Mouse (Mus musculus): ENCODE measurements at regions not wholly inside any gene's neighbourhood (a gene's known extent, or its start where the extent isn't known, plus 50 kb on each side); places are given as distances from the start of the nearest gene placed in this dataset.

DNA sequence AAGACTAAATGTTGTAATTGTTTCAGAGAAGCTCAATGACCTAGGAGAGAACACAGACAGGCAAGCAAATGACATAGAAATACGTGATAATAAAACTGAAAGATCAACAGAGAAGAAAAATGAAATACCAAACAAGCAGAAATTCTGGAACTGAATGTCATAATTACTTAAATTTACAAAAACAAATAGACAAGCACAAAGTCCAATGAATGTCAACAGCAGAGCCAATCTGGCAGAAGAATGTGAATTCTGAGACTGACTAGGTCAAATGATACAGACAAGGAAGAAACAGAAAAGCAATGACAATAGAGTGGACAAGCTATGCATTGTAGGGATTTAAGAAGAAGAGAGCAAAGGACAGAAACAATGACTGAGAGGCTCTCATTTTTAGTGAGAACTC lies 143.1 kb upstream of the N4bp1 start:
- in situ Hi-C loops (cut with MboI, MseI): no loop called here

DNA sequence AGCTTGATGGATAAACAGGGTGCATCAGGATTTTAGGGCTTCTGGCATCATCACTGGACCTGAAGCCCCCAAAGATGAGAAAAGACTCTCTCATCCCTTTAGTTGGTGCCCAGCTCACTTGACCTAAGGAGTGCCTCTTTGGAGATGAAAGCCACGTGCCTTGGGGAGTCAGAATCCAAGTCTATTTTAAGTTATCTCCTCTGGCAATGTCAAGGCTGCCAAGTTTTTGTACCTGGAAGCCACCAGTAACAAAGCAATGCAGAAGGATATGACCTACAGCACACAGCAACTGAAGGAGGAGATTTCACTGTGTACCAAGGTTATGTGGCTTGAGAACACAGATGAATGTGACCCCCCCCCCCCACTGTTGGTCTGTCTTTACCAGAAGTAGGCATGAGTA lies 140.9 kb upstream of the N4bp1 start:
- in situ Hi-C loops (cut with MboI, MseI): no loop called here

DNA sequence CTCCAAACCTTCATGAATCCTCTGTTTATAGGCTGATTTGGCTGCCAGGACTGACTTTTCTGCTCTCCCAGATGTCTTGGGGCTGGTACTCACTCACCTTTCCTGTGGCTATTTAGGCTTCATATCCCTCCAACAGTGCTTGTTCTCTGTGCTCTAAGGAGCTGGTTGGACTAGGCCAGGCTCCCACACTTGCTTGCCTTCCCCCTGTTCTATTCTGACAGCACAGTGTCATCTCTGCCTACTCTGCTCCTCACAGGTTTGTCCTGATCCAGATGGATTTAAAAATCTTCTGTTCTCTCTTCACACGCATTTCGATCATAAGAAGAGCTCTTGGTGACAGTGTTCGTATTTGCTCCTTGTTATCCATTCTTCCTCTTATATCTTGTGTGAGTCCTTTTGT lies 134.7 kb upstream of the N4bp1 start:
- in situ Hi-C loops (cut with MboI, MseI): no loop called here

DNA sequence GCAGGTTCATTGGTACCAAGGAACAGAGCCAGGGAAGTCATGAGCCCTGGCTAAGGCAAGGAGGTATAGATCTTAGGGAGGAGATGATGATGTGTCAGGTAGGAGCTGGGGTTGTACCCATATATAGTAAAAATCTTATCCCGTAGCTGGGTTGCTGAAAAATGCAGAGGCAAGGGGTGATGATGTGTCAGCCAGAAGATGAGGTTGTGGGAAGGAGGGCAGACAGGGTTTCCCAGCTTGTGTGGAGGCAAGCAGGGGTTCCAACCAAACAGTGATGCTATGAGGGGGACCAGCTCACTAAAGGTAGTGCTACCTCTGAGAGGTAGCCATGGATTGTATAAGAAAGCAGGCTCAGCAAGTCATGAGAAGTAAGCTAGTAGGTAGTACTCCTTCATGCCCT lies 90.5 kb upstream of the N4bp1 start:
- in situ Hi-C loops (cut with MboI, MseI): no loop called here

DNA sequence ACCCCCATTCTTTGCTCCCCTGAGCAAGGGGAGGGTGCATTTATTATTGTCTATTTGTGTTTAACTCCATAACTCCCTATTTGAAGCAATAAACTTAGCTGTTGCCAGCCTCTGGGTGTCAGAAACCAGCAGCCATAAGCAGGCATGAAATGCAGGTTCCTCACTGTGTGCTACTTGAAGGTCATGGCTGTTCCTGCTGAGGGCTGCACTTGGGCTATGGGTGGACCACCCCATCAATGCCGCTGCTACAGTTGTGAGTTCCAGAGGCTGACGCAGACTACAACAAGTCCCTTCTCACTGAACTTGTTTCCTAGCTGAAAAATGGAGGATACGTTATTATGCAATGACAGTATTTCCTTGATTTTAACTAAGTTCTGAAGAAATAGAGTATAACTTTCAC lies 86.7 kb upstream of the N4bp1 start:
- in situ Hi-C loops (cut with MboI, MseI): no loop called here

DNA sequence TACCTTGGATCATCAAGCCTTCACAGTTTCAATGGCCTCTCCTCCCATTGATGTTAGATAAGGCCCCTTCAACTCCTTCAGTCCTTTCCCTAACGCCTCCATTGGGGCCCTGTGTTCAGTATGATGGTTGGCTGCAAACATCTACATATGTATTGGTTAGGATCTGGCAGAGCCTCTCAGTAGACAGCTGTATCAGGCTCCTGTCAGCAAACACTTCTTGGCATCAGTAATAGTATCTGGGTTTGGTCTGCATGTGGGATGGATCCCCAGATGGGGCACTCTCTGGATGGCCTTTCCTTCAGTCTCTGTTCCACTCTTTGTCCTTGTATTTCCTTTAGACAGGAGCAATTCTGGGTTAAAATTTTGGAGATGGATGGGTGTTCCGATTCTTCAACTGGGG lies 84.0 kb upstream of the N4bp1 start:
- in situ Hi-C loops (cut with MboI, MseI): no loop called here

DNA sequence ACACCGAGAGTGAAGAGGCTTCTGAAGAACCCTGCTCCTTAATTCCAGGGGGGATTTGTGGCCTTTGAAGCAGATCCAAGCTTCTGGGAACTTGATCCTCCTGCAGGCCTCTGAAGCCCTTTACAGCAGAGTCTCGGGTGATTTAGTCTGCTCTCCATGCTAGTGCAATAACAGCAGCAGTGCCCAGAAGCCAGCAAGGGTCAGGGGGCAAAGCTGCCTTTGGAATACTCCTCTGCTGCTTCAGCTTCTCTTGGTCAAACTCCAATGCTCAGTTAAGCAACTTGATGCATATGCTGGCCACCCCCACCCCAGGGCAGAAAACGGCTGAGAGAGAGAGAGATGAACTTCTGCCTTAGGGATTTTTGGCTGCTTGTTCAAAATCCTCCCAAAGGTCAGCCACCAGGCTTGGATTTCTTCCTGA lies 82.8 kb upstream of the N4bp1 start:
- in situ Hi-C loops (cut with MboI, MseI): no loop called here

DNA sequence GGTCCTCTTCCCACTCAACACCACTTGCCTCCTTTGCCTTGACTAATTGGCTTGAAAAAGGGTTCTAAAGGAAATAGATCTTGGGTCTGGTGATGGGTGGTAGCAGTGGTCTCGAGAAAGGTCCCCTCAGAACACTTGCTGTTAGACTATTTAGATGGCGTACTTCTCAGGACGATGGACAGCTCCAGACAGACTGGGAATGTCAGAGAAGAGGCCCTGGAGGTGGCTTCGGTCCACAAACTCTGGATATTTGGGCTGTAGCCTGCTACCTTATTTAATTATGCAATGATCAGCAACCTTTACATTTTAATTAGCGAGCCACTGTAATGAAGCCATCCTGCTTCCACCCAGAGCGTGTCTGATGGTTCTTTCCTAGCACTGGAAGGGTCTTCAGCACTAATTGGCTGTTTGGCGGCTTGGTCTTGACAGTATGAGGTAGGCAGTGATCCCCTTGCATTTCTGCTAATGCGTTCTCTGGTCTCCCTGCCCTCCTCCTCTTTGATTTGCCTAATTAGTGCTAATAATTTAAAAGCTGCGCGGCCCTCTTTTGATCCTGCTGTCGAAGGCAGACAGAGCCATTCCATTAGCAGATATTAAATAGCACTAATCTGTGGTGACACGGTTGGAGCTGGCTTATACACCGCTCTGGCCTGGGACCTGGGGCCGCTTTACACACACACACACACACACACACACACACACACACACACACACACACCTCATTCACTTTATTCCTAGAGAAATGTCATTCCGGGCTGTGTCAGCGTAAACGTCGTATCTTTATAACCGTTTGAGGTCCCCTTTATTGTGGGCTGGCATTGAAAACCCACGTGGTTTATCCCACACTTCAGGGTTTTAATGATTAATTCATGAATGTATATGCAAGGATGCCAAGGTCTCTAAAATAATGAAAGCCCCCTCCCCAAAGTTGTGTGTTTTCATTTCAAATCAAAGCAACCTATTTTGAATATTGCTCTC lies 76.4 kb upstream of the N4bp1 start:
- in situ Hi-C loops (cut with MboI, MseI): no loop called here
